Mouse (Mus musculus): ENCODE data around the gene Capzb. TPM values are rescaled to one million over a fixed set of nuclear protein-coding genes. Genes with fewer than 3 reads are reported as not detected.

The Capzb gene
- polyA plus RNA-seq, 1 experiment from 2014 or later = 208 TPM

DNA sequence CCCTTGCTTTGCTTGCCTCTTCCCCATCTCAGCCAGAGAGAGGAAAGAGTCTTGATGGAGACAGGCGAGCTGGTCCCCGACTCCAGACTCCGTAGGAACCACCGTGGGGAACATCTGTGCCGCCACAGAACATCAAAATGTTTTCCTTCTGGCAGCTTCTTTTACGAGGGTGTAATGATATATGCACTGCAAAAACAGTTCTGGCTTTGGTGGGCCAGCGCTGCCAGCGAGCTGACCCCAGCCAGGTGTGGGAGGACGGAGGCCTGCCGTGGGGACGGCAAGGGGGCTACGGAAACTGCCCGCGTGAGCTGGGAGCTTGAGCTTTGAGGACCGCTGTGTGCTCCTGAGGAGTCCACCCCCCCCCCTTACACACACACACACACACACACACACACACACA, 92.2 kb downstream of the Capzb start:
- H3K36me3 ChIP-seq = peaks cover 96% of the 10 kb centered on the region
- H3K27me3 ChIP-seq (replicated peaks) = no peaks in the 10 kb centered on the region
- 89% methylated on average over 15 of the region's 15 CpGs for WGBS (ENCODE audit: insufficient replicate concordance)
- H3K4me1 ChIP-seq = no peaks in the 10 kb centered on the region
- H3K9ac ChIP-seq = no peak overlapping the region; the same call in 1 of the 2 replicates
- H3K27ac ChIP-seq = no peak overlapping the region
- no peaks in the 10 kb centered on the region for H3K9me3 ChIP-seq (replicated peaks)
- no peak overlapping the region for H3K4me2 ChIP-seq
- no peak overlapping the region for H3K4me3 ChIP-seq
- ATAC-seq = no peak

DNA sequence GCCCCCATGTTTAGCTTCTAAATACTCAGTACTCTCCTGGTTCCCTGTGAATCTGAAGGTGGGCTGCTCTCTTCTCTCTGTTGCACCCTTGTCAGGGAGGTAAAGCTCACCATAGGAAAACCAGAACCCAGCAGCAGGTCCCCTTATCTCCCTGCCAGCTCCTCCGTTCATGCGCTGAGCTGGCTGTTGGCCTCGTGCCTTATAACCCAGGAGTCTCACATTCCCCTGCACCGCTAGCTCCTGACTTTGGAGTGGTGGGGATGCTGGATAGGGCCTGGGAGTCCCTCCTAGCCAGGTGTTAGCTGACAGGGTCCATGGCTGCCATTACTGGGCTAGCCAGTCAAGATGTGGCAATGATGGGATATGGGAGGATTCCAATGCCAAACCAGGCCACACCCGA, 93.5 kb downstream of the Capzb start:
- Histone ChIP-seq H3K9me3 (replicated peaks) (no peaks in the 10 kb centered on the region), H3K4me1 (no peaks in the 10 kb centered on the region), H3K9ac (no peak overlapping the region), H3K27me3 (replicated peaks) (no peaks in the 10 kb centered on the region), H3K4me3 (no peak overlapping the region), H3K4me2 (no peak overlapping the region), H3K36me3 (peaks cover 96% of the 10 kb centered on the region), H3K27ac (no peak overlapping the region)
- 70% methylated on average over 5 of the region's 5 CpGs for WGBS (ENCODE audit: insufficient replicate concordance)
- ATAC-seq = no peak

DNA sequence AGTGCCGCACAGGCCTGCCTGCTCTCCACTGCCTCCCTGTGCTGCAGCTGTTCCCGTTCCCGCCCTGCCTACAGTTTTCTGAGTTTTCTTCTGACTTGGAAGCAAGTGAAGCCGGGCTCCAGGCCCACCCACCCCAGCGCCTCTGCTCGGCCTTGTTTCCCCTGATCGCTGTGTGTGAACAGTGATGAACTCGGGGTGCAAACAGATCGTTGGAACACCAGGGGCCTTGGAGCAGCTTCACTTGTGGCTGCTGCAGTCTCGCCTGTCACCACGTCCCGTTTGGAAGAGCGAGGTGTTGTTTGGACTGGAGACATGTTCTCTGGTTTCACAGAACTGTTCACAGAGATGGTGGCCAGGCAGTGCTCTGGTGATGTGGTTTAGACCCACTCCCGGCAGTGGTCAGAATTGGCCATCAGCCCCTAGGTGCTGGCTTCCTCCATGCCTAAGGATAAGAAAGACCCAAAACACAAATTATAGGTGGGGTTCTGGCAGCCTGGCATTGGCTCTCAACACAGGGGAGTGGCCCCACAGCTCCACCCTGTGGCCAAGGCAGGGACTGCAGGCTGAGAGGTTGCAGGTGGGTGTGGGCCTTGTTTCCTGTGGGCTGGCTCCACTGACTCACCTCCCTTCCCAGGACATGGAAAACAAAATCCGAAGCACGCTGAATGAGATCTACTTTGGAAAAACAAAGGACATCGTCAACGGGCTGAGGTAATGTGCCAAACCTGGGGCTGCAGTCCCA, 94.6 kb downstream of the Capzb start:
- ATAC-seq = no peak
- Histone ChIP-seq H3K27me3 (replicated peaks) (no peaks in the 10 kb centered on the region), H3K9ac (no peak overlapping the region), H3K36me3 (peaks cover 94% of the 10 kb centered on the region), H3K27ac (no peak overlapping the region), H3K4me1 (no peaks in the 10 kb centered on the region), H3K9me3 (replicated peaks) (no peaks in the 10 kb centered on the region), H3K4me3 (no peak overlapping the region), H3K4me2 (no peak overlapping the region)
- 76% methylated on average over 18 of the region's 18 CpGs for WGBS (ENCODE audit: insufficient replicate concordance)

DNA sequence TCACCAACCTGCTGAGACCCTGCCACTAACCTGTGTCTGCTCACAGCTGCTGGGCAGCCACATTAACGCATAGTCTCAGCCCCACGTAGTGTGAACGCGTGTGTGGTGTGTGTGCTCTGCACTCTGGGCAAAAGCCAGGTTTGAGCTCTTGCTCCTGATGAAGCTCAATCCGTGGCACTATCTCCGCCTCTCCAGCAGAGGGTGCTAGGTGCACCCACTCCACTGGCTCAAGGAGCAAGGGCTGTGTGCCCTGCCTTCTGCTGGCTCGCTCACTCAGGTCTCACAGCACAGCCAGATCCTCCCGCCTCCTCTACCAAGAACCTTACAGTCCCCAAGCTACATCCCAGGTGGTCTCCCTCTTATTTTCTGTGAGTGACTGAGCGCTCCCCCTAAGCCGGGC, 96.3 kb downstream of the Capzb start:
- H3K9me3 ChIP-seq (replicated peaks) = no peaks in the 10 kb centered on the region
- 74% methylated on average over 10 of the region's 10 CpGs for WGBS (ENCODE audit: insufficient replicate concordance)
- H3K9ac ChIP-seq = no peak overlapping the region
- H3K4me2 ChIP-seq = no peak overlapping the region
- H3K4me3 ChIP-seq = no peak overlapping the region
- no peaks in the 10 kb centered on the region for H3K4me1 ChIP-seq
- no peaks in the 10 kb centered on the region for H3K27me3 ChIP-seq (replicated peaks)
- ATAC-seq = peak; percentile 40; the same call in 1 of the 2 replicates
- H3K36me3 ChIP-seq = peaks cover 78% of the 10 kb centered on the region
- no peak overlapping the region for H3K27ac ChIP-seq

DNA sequence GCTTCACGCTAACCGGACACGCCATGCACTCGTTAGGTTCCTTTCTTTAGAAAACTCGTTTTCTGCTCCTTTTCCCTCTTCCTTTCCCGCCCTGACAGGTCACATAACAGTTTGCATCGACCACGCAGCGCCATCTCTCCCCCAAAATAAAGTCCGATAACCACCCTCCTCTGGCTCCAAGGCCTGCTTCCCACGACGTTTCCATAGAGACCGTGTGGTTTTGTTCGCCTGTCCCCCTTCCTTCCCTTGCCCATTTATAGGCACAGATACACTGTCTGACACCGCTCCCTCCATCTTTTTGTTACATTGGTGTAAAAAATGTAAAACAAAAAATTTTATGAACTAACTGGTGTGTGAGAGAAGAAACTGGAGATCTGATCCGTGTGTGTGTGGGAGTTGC, 98.4 kb downstream of the Capzb start:
- no peaks in the 10 kb centered on the region for H3K9me3 ChIP-seq (replicated peaks)
- no peak overlapping the region for H3K27ac ChIP-seq
- H3K4me3 ChIP-seq = no peak overlapping the region
- WGBS (ENCODE audit: insufficient replicate concordance) = 81% methylated on average over 16 of the region's 16 CpGs
- H3K27me3 ChIP-seq (replicated peaks) = no peaks in the 10 kb centered on the region
- no peaks in the 10 kb centered on the region for H3K4me1 ChIP-seq
- peaks cover 60% of the 10 kb centered on the region for H3K36me3 ChIP-seq
- H3K9ac ChIP-seq = no peak overlapping the region
- no peak for ATAC-seq
- H3K4me2 ChIP-seq = no peak overlapping the region

DNA sequence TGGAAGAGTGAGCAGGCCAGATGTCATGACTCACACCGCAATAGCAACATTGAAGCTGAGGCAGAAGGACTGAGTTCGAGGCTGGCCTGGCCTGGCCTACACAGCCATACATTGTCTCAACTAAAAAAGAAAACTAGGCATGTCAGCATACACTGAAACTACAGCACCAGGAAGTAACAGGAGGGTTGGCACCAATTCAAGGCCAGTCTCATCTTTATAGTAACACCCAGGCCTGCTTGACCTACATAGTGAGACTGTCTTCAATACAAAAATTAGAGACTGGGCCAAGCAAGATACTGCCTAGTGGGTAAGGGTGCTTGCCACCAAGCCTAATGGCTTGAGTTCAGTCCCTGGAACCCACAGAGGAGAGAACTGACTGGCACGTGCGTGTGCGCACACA, 99.3 kb downstream of the Capzb start:
- H3K9me3 ChIP-seq (replicated peaks) = no peaks in the 10 kb centered on the region
- H3K4me1 ChIP-seq = no peaks in the 10 kb centered on the region
- H3K27ac ChIP-seq = no peak overlapping the region
- ATAC-seq = no peak
- no peak overlapping the region for H3K4me2 ChIP-seq
- peaks cover 52% of the 10 kb centered on the region for H3K36me3 ChIP-seq
- H3K4me3 ChIP-seq = no peak overlapping the region
- no peaks in the 10 kb centered on the region for H3K27me3 ChIP-seq (replicated peaks)
- H3K9ac ChIP-seq = no peak overlapping the region
- WGBS (ENCODE audit: insufficient replicate concordance) = 88% methylated on average over 5 of the region's 5 CpGs

DNA sequence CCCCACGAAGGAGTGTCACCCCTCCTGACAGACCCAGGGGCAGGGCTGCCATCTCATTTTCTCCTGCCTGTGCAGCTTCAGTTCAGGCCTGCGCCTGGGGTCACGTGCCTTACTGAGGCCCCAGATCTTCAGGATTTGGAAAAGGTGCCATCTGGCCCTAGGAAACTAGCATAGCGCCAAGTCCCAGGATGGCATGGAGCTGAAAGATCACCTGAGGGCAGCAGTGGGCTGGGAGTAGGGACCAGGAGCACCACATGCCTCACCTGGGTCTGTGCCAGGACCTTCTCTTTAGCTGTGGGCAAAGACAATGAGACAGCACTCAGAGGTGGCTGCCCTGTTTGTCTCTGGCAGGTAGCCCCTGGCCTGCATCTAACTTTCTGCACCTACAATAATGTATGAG, 104.9 kb downstream of the Capzb start:
- Histone ChIP-seq H3K4me1 (no peaks in the 10 kb centered on the region), H3K27me3 (replicated peaks) (no peaks in the 10 kb centered on the region), H3K27ac (no peak overlapping the region), H3K9ac (no peak overlapping the region), H3K36me3 (peaks cover 6% of the 10 kb centered on the region; the same call in 1 of the 2 replicates), H3K4me2 (no peak overlapping the region), H3K4me3 (no peak overlapping the region), H3K9me3 (replicated peaks) (no peaks in the 10 kb centered on the region)
- 72% methylated on average over 4 of the region's 4 CpGs for WGBS (ENCODE audit: insufficient replicate concordance)
- ATAC-seq = no peak

DNA sequence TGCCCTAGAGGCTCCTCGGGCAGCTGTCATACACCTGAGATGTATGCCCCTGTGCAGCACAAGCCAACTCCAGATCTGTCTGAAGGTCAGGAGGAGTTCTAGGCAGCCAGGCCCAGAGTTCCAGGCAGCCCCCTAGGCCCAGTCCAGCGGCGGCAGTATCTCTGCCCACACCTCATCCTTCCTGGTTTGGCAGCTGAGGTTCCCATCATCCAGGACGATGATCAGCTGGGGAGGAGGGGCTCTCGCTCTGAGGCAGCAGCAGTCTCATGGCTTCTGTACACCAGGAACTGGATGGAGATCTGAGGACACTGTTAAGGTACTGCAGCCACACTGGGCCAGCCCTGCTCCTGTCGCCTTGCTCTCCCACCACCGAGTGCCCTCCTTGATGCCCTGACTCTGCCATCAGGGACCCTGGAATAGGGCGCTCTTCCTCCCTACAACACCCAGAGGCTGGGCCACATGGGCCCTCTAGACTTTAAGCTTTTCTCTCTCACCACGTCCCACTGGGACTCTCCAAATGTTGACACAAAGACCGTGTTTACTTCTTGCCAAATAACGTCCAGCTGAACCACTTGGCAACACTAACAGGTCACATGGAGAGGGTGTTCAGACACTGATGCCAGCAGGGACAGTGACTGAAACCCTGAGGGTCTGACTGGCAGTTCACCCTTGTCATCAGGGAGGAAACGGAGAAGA, 106.1 kb downstream of the Capzb start:
- no peak overlapping the region for H3K4me3 ChIP-seq
- no peaks in the 10 kb centered on the region for H3K9me3 ChIP-seq (replicated peaks)
- no peaks in the 10 kb centered on the region for H3K27me3 ChIP-seq (replicated peaks)
- H3K36me3 ChIP-seq = peaks cover 6% of the 10 kb centered on the region; the same call in 1 of the 2 replicates
- ATAC-seq = peak; percentile 17; the same call in 1 of the 2 replicates
- no peak overlapping the region for H3K4me2 ChIP-seq
- 60% methylated on average over 12 of the region's 12 CpGs for WGBS (ENCODE audit: insufficient replicate concordance)
- H3K4me1 ChIP-seq = no peaks in the 10 kb centered on the region
- no peak overlapping the region for H3K9ac ChIP-seq
- H3K27ac ChIP-seq = no peak overlapping the region

DNA sequence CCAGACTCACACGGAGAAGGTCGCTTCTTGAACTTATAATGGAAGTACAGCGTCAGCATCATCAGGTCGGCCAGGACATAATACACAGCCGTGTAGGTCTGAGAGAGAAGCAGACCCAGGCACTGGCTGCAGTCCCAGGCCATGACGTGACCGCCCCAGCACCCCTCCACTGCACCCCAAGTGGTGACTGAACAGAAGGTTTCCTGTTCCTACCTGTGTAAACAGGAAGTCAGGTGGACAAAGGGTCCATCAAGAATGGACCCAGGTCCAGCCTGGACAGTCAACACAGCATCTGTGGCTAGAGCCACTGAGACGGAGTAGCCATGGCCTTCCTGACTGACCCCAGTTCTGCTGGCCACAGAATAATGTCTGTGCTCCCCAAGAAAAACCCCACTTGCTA, 109.1 kb downstream of the Capzb start:
- Histone ChIP-seq H3K4me3 (no peak overlapping the region), H3K4me1 (no peaks in the 10 kb centered on the region), H3K9ac (no peak overlapping the region), H3K27ac (no peak overlapping the region), H3K36me3 (peaks cover 19% of the 10 kb centered on the region), H3K4me2 (no peak overlapping the region), H3K27me3 (replicated peaks) (no peaks in the 10 kb centered on the region), H3K9me3 (replicated peaks) (no peaks in the 10 kb centered on the region)
- WGBS (ENCODE audit: insufficient replicate concordance) = 80% methylated on average over 8 of the region's 8 CpGs
- 0 out of 2 replicates have a peak, but pooled peaks have one; percentile 16 for ATAC-seq

DNA sequence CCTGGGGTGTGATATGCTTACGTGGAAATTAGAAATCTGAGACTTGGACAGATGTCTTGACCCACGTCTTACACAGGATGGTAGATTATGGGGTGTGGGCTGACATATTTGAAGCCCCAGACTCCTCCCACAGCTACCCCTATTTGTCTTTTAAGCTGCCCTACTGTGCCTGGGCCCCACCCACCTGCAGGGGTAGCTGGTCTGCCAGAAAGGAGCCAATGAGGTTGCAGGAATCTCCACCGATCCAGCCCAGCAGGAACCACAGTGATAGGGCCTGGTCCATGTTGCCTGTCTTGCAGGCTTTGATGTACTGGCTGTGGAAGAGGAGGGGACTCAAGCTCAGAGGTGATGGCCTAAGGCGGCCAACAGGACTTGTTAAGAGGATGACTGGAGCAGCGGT, 109.5 kb downstream of the Capzb start:
- Histone ChIP-seq H3K27ac (no peak overlapping the region), H3K4me2 (no peak overlapping the region), H3K4me3 (no peak overlapping the region), H3K4me1 (no peaks in the 10 kb centered on the region), H3K36me3 (peaks cover 22% of the 10 kb centered on the region), H3K9ac (no peak overlapping the region), H3K27me3 (replicated peaks) (no peaks in the 10 kb centered on the region), H3K9me3 (replicated peaks) (no peaks in the 10 kb centered on the region)
- ATAC-seq = no peak
- WGBS (ENCODE audit: insufficient replicate concordance) = 53% methylated on average over 5 of the region's 5 CpGs

DNA sequence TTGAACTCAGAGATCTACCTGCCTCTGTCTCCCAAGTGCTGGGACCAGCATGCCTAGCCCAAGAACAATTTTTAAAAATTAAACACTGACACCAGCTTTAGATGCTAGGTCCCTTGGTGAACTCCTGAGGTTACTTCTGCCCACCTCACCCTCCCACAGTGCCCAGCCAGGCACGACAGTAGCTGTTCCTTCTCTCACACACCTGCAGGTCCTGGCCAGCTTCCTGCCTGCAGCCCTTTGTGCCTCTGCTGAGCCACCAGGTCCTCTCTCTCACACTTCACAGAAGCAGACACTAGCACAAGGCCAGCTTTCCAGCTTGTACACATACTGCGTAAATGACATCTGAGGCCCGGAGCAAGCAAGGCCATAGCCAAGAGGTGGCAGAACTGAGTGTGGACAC, 112.8 kb downstream of the Capzb start:
- Histone ChIP-seq H3K4me3 (no peak overlapping the region), H3K9ac (no peak overlapping the region), H3K36me3 (peaks cover 16% of the 10 kb centered on the region; the same call in 1 of the 2 replicates), H3K27me3 (replicated peaks) (0 out of 2 replicates have a peak, but pooled peaks cover 3% of the 10 kb centered on the region), H3K4me2 (no peak overlapping the region), H3K9me3 (replicated peaks) (no peaks in the 10 kb centered on the region), H3K27ac (no peak overlapping the region), H3K4me1 (peaks cover 18% of the 10 kb centered on the region)
- no peak for ATAC-seq
- 83% methylated on average over 3 of the region's 3 CpGs for WGBS (ENCODE audit: insufficient replicate concordance)

DNA sequence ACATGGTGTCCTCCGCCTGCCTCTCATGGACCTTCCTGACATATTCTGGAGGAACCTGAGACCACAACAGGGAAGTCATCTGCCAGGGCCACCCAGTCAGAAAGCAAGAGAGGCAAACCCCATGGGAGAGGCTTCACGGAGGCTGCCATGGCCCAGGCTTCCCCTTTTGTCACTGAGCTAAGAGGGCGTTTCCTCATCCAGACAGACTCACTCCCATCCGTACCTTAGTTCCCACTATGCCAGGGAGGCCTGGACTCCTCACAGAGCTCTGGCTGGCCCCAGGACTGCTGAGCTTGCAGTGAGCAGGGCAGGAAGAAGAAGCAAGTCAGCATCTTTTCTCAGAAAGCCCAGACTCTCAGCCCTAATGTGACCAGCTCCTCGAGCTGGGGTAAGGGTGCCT, 115.2 kb downstream of the Capzb start:
- Histone ChIP-seq H3K9ac (no peak overlapping the region), H3K9me3 (replicated peaks) (no peaks in the 10 kb centered on the region), H3K4me3 (no peak overlapping the region), H3K27ac (no peak overlapping the region), H3K4me1 (peaks cover 35% of the 10 kb centered on the region), H3K27me3 (replicated peaks) (peaks cover 12% of the 10 kb centered on the region; the same call in 1 of the 2 replicates), H3K36me3 (peaks cover 16% of the 10 kb centered on the region; the same call in 1 of the 2 replicates), H3K4me2 (no peak overlapping the region)
- WGBS (ENCODE audit: insufficient replicate concordance) = 48% methylated on average over 5 of the region's 5 CpGs
- no peak for ATAC-seq

Measured in liver, embryonic 12.5 days (tissue).